Mouse (Mus musculus): Measurements from ENCODE around the gene Grk1. TPM values are rescaled to one million over a fixed set of nuclear protein-coding genes. Genes with fewer than 3 reads are reported as not detected.

Gene Grk1
- total and polyA plus RNA-seq, 3 experiments, result under 0.01 to 0.03 TPM; not detected in 1

- Histone ChIP-seq H3K4me3 (ENCODE audit: control insufficient read depth in 1 of 2, insufficient read depth in 1 of 2, low read depth in 2 of 2, low read length in 2 of 2) (no peak overlapping the region), H3K27me3 (ENCODE audit: control insufficient read depth in 1 of 2, insufficient read depth in 2 of 2, low read length in 2 of 2) (no peaks in the 10 kb centered on the region), H3K4me1 (ENCODE audit: control insufficient read depth in 1 of 2, insufficient read depth in 2 of 2, low read length in 2 of 2) (no peaks in the 10 kb centered on the region), H3K36me3 (ENCODE audit: control insufficient read depth in 1 of 2, insufficient read depth in 2 of 2, low read length in 2 of 2) (no peaks in the 10 kb centered on the region), H3K79me2 (ENCODE audit: control insufficient read depth, insufficient read depth, low read length, poor library complexity) (no peaks in the 10 kb centered on the region), H3K27ac (ENCODE audit: control insufficient read depth, low read depth, low read length) (no peak overlapping the region), H3K9me3 (replicated peaks; ENCODE audit: insufficient read depth, low read length) (no peaks in the 10 kb centered on the region), H3K9ac (ENCODE audit: control insufficient read depth, low read depth, low read length, poor library complexity, severe bottlenecking) (no peak overlapping the region)
- TF ChIP-seq ZC3H11A (IDR thresholded peaks at IDR 0.05; ENCODE audit: low read depth, low read length), result no peak
- no peak for TF ChIP-seq USF2 (IDR thresholded peaks at IDR 0.05; ENCODE audit: borderline replicate concordance in 1 of 2, insufficient read depth in 1 of 2, low read depth in 1 of 2, low read length in 2 of 2)
- peak; percentile 55 for TF ChIP-seq USF1 (IDR thresholded peaks at IDR 0.05; ENCODE audit: low read depth, low read length)
- no peak for TF ChIP-seq RAD21 (IDR thresholded peaks at IDR 0.05; ENCODE audit: low read depth, low read length)
- TF ChIP-seq KAT2A (conservative IDR thresholded peaks at IDR 0.05; ENCODE audit: low read depth, low read length), result no peak
- no peak for TF ChIP-seq NRF1 (IDR thresholded peaks at IDR 0.05; ENCODE audit: insufficient read depth, low read depth, low read length, poor library complexity, severe bottlenecking)
- no peak for DNase-seq (ENCODE audit: low read depth, low spot score)
Observed at GRCm38 (mm10) chr8:13451747-13452277, 46.9 kb downstream of the Grk1 start.

DNA sequence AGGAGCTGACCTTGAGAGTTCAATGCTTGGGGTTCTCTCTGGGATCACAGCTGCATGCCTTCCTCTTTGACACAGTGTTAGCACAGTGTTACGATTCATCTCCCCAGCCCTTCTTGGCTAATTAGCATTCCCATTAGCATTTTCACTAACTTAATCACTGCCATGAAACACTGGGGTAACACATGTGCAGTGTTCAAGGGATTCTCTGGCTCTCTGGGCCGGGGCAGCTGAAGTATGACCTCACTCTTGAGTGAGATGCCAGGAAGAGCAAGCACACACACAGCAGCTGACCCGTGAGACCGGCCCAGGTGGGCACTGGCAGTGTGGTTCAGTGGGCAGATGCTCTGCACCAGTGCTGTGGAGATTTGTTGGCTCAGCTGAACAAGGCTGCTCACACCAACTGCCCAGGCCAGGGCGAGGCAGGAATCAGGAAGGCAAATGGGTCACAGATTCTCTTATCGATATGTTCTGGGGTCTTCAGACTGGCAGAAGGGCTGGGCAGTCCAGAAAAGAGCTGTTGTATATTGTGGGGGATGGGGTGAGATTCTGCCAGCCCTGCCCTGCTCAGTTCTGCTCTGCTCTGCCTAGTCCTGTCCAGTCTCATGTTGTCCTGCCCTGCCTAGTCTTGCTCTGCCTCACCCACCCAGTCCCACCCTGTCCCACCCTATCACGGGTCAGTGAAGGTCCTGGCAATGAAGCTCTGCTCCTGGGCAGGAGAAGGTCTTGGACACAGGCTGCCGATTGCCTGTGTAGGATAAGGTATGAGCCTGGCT lies 49.6 kb downstream of the Grk1 start:
- Histone ChIP-seq H3K36me3 (ENCODE audit: control insufficient read depth in 1 of 2, insufficient read depth in 2 of 2, low read length in 2 of 2) (no peaks in the 10 kb centered on the region), H3K9me3 (replicated peaks; ENCODE audit: insufficient read depth, low read length) (no peaks in the 10 kb centered on the region), H3K4me3 (ENCODE audit: control insufficient read depth in 1 of 2, insufficient read depth in 1 of 2, low read depth in 2 of 2, low read length in 2 of 2) (no peak overlapping the region), H3K79me2 (ENCODE audit: control insufficient read depth, insufficient read depth, low read length, poor library complexity) (no peaks in the 10 kb centered on the region), H3K27ac (ENCODE audit: control insufficient read depth, low read depth, low read length) (no peak overlapping the region), H3K9ac (ENCODE audit: control insufficient read depth, low read depth, low read length, poor library complexity, severe bottlenecking) (no peak overlapping the region), H3K27me3 (ENCODE audit: control insufficient read depth in 1 of 2, insufficient read depth in 2 of 2, low read length in 2 of 2) (no peaks in the 10 kb centered on the region), H3K4me1 (ENCODE audit: control insufficient read depth in 1 of 2, insufficient read depth in 2 of 2, low read length in 2 of 2) (no peaks in the 10 kb centered on the region)
- DNase-seq (ENCODE audit: low read depth, low spot score), result no peak
- TF ChIP-seq UBTF (IDR thresholded peaks at IDR 0.05; ENCODE audit: borderline replicate concordance, insufficient read depth, low read depth, low read length) (no peak), NELFE (IDR thresholded peaks at IDR 0.05; ENCODE audit: low read depth, low read length) (no peak)

GRCm38 (mm10) chr8:13455295-13455694 lies 50.4 kb downstream of the Grk1 start:
- no peaks in the 10 kb centered on the region for H3K27me3 ChIP-seq (ENCODE audit: control insufficient read depth in 1 of 2, insufficient read depth in 2 of 2, low read length in 2 of 2)
- TF ChIP-seq TCF12 (IDR thresholded peaks at IDR 0.05; ENCODE audit: low read depth, low read length) (no peak), ZC3H11A (IDR thresholded peaks at IDR 0.05; ENCODE audit: low read depth, low read length) (peak; percentile 61), CTCF (IDR thresholded peaks at IDR 0.05 in 2 of 3, conservative IDR thresholded peaks at IDR 0.05 in 1 of 3; ENCODE audit: control insufficient read depth in 1 of 3, insufficient read depth in 1 of 3, low read depth in 2 of 3, low read length in 3 of 3, poor library complexity in 1 of 3, severe bottlenecking in 1 of 3) (peak; percentile 69 to 84 (median 80)), RAD21 (IDR thresholded peaks at IDR 0.05; ENCODE audit: low read depth, low read length) (peak; percentile 78), SMC3 (IDR thresholded peaks at IDR 0.05; ENCODE audit: low read depth, low read length) (peak; percentile 92), HCFC1 (IDR thresholded peaks at IDR 0.05; ENCODE audit: low read depth, low read length) (no peak)

More at GRCm38 (mm10) chr8:13455295-13455694, 50.4 kb downstream of the Grk1 start:
- no peaks in the 10 kb centered on the region for H3K4me1 ChIP-seq (ENCODE audit: control insufficient read depth in 1 of 2, insufficient read depth in 2 of 2, low read length in 2 of 2)
- no peak overlapping the region for H3K4me3 ChIP-seq (ENCODE audit: control insufficient read depth in 1 of 2, insufficient read depth in 1 of 2, low read depth in 2 of 2, low read length in 2 of 2)
- no peak overlapping the region for H3K27ac ChIP-seq (ENCODE audit: control insufficient read depth, low read depth, low read length)
- no peak overlapping the region for H3K9ac ChIP-seq (ENCODE audit: control insufficient read depth, low read depth, low read length, poor library complexity, severe bottlenecking)
- no peaks in the 10 kb centered on the region for H3K9me3 ChIP-seq (replicated peaks; ENCODE audit: insufficient read depth, low read length)
- no peaks in the 10 kb centered on the region for H3K36me3 ChIP-seq (ENCODE audit: control insufficient read depth in 1 of 2, insufficient read depth in 2 of 2, low read length in 2 of 2)
- H3K79me2 ChIP-seq (ENCODE audit: control insufficient read depth, insufficient read depth, low read length, poor library complexity), result no peaks in the 10 kb centered on the region
- peak; percentile 50 for DNase-seq (ENCODE audit: low read depth, low spot score)
